Mouse (Mus musculus): Measurements from ENCODE around the gene Gm3448. TPM values are rescaled to one million over a fixed set of nuclear protein-coding genes. Genes with fewer than 3 reads are reported as not detected.
"Not testable (repeated sequence)": the region's sequence is repeated elsewhere in the genome, so short reads cannot be mapped to it uniquely, and the experiment has no call there.

Gene Gm3448
- 1.2 and 4.2 TPM in 2 replicates for polyA plus RNA-seq (2012; ENCODE audit: insufficient read depth, insufficient read length, missing spikeins)

DNA sequence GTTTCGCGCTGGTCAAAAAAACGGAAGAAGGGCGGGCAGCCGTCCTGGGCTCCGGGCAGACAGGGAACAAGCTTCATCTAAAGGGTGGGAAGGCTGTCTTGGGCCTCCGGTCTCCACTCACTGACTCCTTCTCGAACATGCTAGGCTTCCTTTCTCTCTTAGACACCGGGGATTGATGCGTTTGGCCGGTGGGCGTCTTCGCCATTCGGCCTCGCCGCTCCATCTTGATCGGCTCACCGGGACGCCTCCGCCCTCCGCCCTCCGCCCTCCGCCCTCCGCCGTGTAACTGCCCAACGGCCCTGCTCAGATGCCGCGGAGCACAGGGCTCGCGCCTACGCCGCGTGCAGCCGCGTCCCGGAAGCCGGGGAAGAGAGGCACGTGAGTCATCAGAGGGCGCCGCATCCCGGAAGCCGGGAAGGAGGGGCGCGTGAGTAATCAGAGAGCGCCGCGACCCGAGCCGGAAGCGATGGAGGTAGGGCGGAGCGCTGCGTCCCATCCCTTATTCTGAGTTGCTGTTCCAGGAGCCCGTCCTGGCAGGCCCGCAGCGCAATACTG, at the start of gene Gm3448, which contains the start of the genes Ermard and Tcte3:
TSS of gene Gm3448 (minus strand) at position 363 of the 555 bp plus-strand sequence.
TSS of gene Ermard (plus strand) at position 34 of the 555 bp plus-strand sequence.
TSS of gene Tcte3 (minus strand) at position 314 of the 555 bp plus-strand sequence.
- H3K4me1 ChIP-seq (ENCODE audit: control insufficient read depth, insufficient read depth, insufficient read length, low read length); H3K4me3 ChIP-seq (ENCODE audit: insufficient read depth, low read depth, low read length); H3K27ac ChIP-seq (replicated peaks; ENCODE audit: low read depth, low read length): not testable (repeated sequence)

DNA sequence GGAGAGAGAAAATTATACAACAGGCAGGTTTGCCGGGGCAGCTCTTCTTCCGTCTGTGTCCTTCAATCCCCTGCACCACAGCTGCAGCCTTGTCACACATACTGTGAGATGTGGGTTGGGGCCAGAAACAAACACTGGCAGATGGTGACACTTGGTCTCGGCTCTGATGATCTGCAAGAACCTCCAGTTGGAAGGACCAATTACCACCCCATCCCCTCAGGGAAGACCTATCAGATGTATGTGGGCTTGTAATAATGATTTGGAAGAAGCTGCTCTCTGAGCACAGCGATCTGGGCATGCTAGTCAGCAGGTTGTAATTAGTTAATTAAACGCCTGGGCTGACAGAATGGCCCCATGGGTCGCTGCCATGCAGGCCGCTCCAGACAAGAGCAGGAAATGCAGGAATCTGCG, 47.3 kb upstream of the Gm3448 start:
- Histone ChIP-seq H3K4me3 (ENCODE audit: insufficient read depth, low read depth, low read length) (no peak overlapping the region), H3K4me1 (ENCODE audit: control insufficient read depth, insufficient read depth, insufficient read length, low read length) (no peaks in the 10 kb centered on the region), H3K27ac (replicated peaks; ENCODE audit: low read depth, low read length) (no peak overlapping the region)

DNA sequence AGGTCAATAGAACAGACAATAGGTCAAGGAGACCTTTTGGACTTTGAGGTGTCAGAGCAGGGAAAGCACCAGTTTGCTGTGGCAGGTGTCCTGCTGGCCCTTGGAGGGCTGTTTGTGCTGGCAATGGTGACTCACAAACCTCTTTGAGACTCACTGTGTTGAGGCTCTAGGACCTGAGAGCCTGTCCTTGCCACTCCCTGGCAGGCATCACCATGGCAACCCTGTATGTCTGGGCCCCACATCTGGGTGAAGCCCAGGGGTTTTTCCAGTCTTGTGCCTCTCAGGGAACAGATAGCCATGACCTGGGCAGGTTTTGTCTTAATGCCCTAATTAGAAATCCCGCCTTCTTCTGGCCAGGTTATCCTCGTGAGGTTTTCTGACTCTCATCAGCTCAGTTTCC, 46.8 kb upstream of the Gm3448 start:
- Histone ChIP-seq H3K27ac (replicated peaks; ENCODE audit: low read depth, low read length) (no peak overlapping the region), H3K4me1 (ENCODE audit: control insufficient read depth, insufficient read depth, insufficient read length, low read length) (no peaks in the 10 kb centered on the region), H3K4me3 (ENCODE audit: insufficient read depth, low read depth, low read length) (no peak overlapping the region)

DNA sequence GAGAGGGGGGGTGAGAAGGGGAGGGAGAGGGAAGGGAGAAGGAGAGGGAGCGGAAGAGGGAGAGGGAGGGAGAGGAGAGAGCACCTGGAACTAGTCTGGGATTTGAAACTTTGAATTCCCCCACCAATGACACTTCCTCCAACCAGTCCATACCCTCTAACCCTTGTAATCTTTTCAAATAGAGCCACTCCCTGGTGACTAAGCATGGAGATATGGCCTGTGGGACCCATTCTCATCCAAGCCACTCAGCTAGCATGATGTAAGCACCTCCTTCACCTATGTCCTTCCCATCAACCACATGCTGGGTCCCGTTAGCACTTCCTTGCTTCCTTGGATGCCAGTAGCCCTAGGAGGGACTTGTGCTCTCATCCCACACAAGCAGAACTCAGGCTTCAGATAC, 43.7 kb upstream of the Gm3448 start:
- Histone ChIP-seq H3K4me3 (ENCODE audit: insufficient read depth, low read depth, low read length) (no peak overlapping the region), H3K27ac (replicated peaks; ENCODE audit: low read depth, low read length) (no peak overlapping the region), H3K4me1 (ENCODE audit: control insufficient read depth, insufficient read depth, insufficient read length, low read length) (no peaks in the 10 kb centered on the region)

DNA sequence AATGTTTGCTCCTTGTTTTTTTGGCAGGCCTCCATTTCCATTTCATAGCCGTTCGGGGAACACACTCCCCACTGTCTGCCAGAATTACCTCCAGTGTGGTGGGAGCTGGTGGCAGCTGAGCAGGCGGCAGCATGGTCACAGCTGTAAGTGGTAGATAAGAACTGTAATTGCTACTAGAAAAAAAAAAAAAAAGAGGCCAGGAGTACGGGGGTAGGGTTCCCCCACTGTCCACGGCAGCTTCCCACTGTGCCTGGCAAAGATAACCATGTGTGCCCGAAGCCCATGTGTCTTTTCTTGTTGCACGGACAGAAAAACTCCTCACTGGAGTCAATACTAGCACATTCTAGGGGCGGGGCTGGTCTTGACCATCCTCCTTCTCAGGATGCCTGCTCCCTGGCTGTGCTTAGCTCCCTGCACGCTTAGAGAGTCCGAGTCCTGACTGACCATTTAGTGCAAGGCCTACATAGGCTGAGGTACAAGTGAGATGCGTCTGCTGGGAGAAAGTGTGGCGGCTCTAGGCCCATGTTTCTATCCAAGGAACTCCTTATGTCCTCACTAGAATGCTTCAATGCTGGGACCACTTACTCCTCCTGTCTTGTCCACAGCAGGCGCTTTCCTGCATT, 43.0 kb upstream of the Gm3448 start:
- H3K4me3 ChIP-seq (ENCODE audit: insufficient read depth, low read depth, low read length), result no peak overlapping the region
- H3K4me1 ChIP-seq (ENCODE audit: control insufficient read depth, insufficient read depth, insufficient read length, low read length), result no peaks in the 10 kb centered on the region
- no peak overlapping the region for H3K27ac ChIP-seq (replicated peaks; ENCODE audit: low read depth, low read length)

DNA sequence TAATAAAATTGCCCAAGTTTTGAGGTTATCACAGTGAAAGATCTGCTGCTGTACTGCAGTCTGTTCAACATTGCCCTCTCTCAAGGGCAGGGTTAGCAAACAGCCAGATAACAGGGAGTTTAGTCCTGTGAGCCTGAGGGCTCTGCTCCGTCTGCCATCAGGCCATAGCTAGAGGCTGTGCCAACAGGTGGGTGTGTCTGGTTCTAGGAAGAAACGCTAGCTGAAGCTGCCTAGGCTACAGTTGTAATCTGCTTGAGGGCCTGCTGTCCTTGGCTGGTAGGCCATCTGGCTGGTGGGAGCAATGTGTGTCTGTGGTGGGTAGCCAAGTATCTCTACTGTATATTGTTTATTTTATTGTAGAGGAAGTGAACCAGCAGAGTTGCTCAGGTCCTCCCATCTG, 36.2 kb upstream of the Gm3448 start:
- H3K4me1 ChIP-seq (ENCODE audit: control insufficient read depth, insufficient read depth, insufficient read length, low read length), result no peaks in the 10 kb centered on the region
- no peak overlapping the region for H3K27ac ChIP-seq (replicated peaks; ENCODE audit: low read depth, low read length)
- H3K4me3 ChIP-seq (ENCODE audit: insufficient read depth, low read depth, low read length), result no peak overlapping the region

DNA sequence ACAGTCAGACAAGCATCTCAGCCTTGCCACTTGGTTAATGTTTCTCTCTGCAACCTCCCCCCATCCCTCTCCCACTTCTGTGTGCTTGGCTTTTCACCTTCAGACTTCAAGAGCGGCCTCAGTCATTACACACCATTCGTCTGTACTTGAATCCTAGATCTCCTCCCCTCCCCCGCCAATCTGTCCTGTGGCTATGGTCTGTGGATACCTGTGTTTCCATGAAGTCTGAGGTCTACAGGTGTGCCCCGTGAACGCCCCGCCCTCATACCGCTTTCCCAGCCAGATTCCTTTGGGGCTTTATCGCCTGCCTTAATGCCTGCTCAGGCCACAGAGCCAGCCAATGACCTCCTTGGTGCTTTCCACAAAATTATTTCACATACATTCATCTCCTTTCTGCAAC, 33.7 kb upstream of the Gm3448 start:
- H3K27ac ChIP-seq (replicated peaks; ENCODE audit: low read depth, low read length), result no peak overlapping the region
- H3K4me1 ChIP-seq (ENCODE audit: control insufficient read depth, insufficient read depth, insufficient read length, low read length), result no peaks in the 10 kb centered on the region
- H3K4me3 ChIP-seq (ENCODE audit: insufficient read depth, low read depth, low read length), result no peak overlapping the region

DNA sequence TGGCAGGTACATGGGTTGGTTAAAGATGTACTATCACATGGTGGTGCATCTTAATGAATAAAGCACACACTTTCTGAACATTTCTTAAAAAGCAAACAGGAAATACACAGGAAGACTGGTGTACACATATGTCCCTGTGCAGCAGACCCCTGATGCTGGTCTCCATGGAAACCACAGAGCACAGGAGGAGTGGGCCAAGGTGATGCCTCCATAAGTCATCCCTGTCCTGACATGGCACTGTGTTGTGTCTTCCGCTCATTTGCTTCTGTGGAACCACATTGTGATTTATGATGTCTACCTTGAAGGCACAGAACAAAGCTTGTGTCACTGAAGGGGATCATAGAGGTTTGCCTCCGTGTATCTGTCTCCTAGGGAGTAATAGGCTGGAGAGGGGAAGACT, 30.9 kb upstream of the Gm3448 start:
- H3K27ac ChIP-seq (replicated peaks; ENCODE audit: low read depth, low read length), result no peak overlapping the region

DNA sequence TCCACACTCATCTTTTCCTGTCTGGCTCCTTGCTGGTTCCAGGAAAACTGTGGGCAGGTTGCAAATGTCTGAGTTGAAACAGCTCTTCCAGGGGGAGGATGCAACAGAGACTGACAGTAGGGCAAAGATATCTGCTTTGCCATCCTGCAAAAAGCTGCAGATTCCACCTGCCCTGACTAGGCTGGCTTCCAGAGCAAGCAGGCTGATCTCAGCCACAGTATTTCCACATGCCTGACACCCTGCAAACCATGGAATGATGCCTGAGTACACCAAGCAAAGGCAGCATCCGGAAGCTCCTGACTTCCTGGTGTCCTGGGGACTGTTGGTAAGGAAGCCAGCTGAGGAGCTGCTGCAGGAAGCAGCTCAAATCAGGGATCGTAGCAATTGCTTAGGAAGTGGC, 27.8 kb upstream of the Gm3448 start:
- Histone ChIP-seq H3K27ac (replicated peaks; ENCODE audit: low read depth, low read length) (no peak overlapping the region), H3K4me3 (ENCODE audit: insufficient read depth, low read depth, low read length) (no peak overlapping the region), H3K4me1 (ENCODE audit: control insufficient read depth, insufficient read depth, insufficient read length, low read length) (peaks cover 5% of the 10 kb centered on the region)

More for the DNA sequence above, 30.9 kb upstream of the Gm3448 start:
- Histone ChIP-seq H3K4me1 (ENCODE audit: control insufficient read depth, insufficient read depth, insufficient read length, low read length) (peaks cover 5% of the 10 kb centered on the region), H3K4me3 (ENCODE audit: insufficient read depth, low read depth, low read length) (no peak overlapping the region)

DNA sequence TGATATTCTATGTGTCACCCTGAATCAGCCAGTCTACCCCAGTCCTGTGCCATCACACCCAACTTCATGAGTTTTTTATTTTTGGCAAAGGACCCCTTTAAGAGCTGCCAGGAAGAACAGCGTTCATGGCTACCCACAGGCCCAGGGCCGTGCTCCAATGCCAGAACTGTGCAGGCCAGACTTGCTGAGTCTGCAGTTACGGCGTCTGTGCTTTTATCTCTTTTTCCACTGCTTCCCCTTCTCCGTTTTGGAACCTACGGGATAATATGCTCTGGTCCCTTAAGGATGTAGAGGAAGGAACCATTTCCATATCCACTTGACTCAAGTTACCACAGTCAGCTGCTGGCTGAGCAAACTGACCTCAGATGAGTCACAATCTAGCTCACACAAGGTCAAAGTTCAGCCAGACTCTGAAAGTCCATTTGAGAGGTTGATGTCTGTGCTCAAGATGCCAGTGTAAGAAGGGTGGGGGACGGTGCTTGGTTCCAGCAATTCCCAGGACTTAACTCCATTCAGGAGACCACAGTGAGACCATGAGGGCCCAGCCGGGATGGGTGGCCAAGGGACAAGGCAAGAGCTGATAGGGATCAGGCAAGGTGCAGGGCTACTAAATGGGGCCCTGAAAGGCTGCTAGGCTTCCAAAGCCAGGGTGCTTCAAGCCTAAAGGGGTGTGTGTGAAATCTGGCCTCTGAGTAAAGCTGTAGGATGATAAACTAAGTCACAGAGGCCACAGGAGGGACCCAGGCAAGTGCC, 26.9 kb upstream of the Gm3448 start:
- peaks cover 5% of the 10 kb centered on the region for H3K4me1 ChIP-seq (ENCODE audit: control insufficient read depth, insufficient read depth, insufficient read length, low read length)
- H3K4me3 ChIP-seq (ENCODE audit: insufficient read depth, low read depth, low read length), result no peak overlapping the region
- H3K27ac ChIP-seq (replicated peaks; ENCODE audit: low read depth, low read length), result no peak overlapping the region

DNA sequence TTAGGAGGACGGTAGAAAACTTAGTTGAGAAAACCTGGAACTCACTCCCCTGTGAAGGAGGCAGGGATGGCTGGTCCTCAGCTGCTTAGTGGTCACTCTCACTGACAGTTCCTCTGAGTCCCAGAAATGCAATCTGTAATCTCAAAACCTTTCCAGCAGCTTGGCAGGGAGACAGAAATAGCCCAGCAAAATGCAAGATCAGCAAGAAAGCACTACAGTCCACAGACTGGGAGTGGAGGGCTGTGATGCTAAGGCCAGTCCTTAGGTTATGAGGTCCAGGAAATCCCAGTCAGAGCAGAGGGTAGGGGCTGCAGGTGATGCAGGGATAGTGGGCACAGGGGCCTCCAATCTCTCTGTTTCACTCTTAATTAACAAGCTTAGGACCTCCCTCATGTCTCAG, 25.6 kb upstream of the Gm3448 start:
- H3K4me1 ChIP-seq (ENCODE audit: control insufficient read depth, insufficient read depth, insufficient read length, low read length), result peaks cover 5% of the 10 kb centered on the region
- H3K4me3 ChIP-seq (ENCODE audit: insufficient read depth, low read depth, low read length), result no peak overlapping the region
- no peak overlapping the region for H3K27ac ChIP-seq (replicated peaks; ENCODE audit: low read depth, low read length)

DNA sequence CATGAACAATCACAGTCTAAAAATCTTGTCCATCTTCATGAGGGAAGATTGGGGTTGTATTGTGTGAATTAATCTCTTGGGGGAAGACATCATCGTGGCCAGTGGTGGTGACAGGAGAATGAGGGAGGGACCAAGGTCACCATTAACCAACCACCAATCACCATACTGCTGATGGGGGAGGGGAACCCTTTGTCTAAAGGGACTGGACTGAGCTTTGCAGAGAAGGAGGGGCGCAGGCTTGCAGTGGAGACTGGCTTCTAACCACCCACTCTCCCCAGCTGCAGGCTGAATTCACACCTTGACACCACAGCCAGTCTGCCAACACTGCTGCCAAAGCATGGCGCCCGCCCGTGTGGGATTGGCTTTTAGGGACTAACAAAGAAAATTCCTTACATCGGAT, 24.7 kb upstream of the Gm3448 start:
- no peak overlapping the region for H3K27ac ChIP-seq (replicated peaks; ENCODE audit: low read depth, low read length)
- peaks cover 5% of the 10 kb centered on the region for H3K4me1 ChIP-seq (ENCODE audit: control insufficient read depth, insufficient read depth, insufficient read length, low read length)
- H3K4me3 ChIP-seq (ENCODE audit: insufficient read depth, low read depth, low read length), result no peak overlapping the region

DNA sequence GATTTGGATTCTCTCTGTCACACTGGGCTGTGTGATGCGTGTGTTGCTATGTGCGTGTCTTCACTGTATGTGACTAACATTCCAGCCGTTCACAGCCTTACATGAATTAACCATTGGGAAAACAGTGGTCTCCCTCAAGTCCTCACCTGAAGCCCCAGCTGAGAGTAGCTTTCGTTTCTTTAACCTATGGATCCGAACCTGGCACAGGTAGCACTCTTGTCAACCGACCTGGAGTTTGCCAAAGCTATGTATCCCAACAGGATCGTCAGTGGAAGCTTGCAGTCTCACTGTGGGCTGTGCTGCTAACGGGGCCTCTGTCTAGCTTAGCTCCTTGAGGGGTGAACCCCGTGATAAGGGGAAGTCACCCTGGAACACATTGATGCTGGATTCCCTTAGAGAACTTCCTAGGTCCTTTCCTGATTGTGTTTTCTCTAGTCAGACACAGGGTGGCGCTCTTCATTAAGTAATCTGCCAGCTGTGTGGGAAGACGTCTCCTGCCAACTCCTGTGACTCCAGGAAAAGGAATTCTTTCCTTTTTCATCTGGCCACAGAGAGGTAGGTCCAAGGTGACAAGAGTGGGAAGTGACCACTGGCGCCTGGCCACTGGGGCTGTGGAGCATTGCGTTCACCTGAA, 24.2 kb upstream of the Gm3448 start:
- Histone ChIP-seq H3K4me1 (ENCODE audit: control insufficient read depth, insufficient read depth, insufficient read length, low read length) (peaks cover 5% of the 10 kb centered on the region), H3K27ac (replicated peaks; ENCODE audit: low read depth, low read length) (no peak overlapping the region), H3K4me3 (ENCODE audit: insufficient read depth, low read depth, low read length) (no peak overlapping the region)

DNA sequence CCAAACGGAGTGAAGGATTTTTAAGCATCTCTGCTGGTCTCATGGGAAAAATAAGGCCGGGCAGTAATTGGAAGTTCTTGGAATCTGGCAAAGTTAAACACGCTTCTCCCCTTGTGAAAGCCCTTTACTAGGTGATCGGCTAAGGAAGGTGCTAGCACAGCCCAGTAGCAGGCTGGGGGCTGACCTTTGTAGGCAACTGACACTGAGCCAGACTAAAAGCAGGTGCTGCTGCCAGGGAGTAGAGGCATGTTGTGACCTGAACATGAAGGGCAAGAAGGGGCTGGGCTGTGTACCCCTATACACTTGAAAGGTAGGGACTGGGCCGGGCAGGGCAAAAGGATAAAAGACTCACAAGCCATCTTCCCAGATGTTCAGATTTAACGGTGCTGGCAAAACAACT, 19.0 kb upstream of the Gm3448 start:
- no peak overlapping the region for H3K27ac ChIP-seq (replicated peaks; ENCODE audit: low read depth, low read length)
- H3K4me1 ChIP-seq (ENCODE audit: control insufficient read depth, insufficient read depth, insufficient read length, low read length), result no peaks in the 10 kb centered on the region
- no peak overlapping the region for H3K4me3 ChIP-seq (ENCODE audit: insufficient read depth, low read depth, low read length)

DNA sequence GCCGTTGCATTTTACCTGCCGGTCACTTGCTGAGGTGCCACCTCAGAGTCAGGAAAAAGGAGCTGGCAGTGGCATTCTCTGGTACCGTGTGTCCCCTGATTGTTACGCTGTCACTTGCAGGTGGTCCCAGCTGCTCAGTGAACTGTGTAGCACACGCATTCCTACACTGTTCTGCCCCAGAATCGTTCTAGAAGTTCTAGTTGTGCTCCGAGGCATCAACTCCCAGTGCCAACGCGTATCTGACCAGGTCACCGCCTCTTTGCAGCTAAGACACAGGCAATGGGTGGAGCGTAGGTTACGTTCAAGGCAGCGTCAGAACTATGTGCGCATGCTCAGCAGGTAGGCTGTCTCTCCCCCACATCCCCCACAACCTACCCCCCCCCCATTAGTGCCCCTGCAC, 18.3 kb upstream of the Gm3448 start:
- H3K27ac ChIP-seq (replicated peaks; ENCODE audit: low read depth, low read length), result no peak overlapping the region
- no peaks in the 10 kb centered on the region for H3K4me1 ChIP-seq (ENCODE audit: control insufficient read depth, insufficient read depth, insufficient read length, low read length)
- H3K4me3 ChIP-seq (ENCODE audit: insufficient read depth, low read depth, low read length), result no peak overlapping the region

All from brown adipose tissue, adult 24 weeks (tissue).